In genomic region chr2:150999021-150999420, GRCm38 (mm10) we compare ENCODE assay signal across 18 mouse cellular contexts. TPM values are rescaled to one million over a fixed set of nuclear protein-coding genes. Genes with fewer than 3 reads are reported as not detected.
DNase-seq lines count a peak whose midpoint lies in the region; ATAC-seq and TF ChIP-seq lines count a peak whose summit lies in the region.
"Had no signal": no experiment of that assay in that cellular context is flagged by ENCODE, and none has a peak within 500 bp of the region (broad histone marks: within the 10 kb centered on the region; RNA-seq: fewer than 3 reads in every experiment).

No protein-coding gene starts in this region.

- H3K27ac ChIP-seq in heart, embryonic 13.5 days (replicated peaks): no peak overlapping the region
- no peak overlapping the region for H3K27ac ChIP-seq in limb, embryonic 14.5 days (replicated peaks; ENCODE audit: low read depth, low read length)
- H3K27ac ChIP-seq: embryonic facial prominence, embryonic 12.5 days; liver, embryonic 12.5 days had no signal

- ATAC-seq in heart, embryonic 13.5 days (ENCODE audit: extremely low read depth, insufficient number of reproducible peaks, low FRiP score, low TSS enrichment): no peak
- ATAC-seq in limb, embryonic 14.5 days (ENCODE audit: low FRiP score, low read depth): no peak
- ATAC-seq in cerebellum, adult (ENCODE audit: insufficient number of reproducible peaks, low FRiP score, low TSS enrichment): no peak
- no peak for ATAC-seq in activated CD4-positive, CD25-positive, alpha-beta regulatory T cell, adult 4 months
- ATAC-seq: liver, embryonic 12.5 days; Patski had no signal

- peaks cover 59% of the 10 kb centered on the region for H3K4me1 ChIP-seq in heart, embryonic 13.5 days
- H3K4me1 ChIP-seq in limb, embryonic 14.5 days (ENCODE audit: control insufficient read depth, insufficient read depth, low read length): peaks cover 4% of the 10 kb centered on the region
- H3K4me1 ChIP-seq: embryonic facial prominence, embryonic 12.5 days had no signal

- peak overlapping the region; percentile 47; the same call in 1 of the 2 replicates for H3K9ac ChIP-seq in heart, embryonic 13.5 days
- H3K9ac ChIP-seq in limb, embryonic 14.5 days (ENCODE audit: low read depth, low read length, severe bottlenecking): 0 out of 2 replicates have a peak overlapping the region, but pooled peaks have one; percentile 38
- H3K9ac ChIP-seq: embryonic facial prominence, embryonic 12.5 days; liver, embryonic 12.5 days had no signal

- no peak overlapping the region for H3K4me3 ChIP-seq in heart, embryonic 13.5 days
- no peak overlapping the region for H3K4me3 ChIP-seq in limb, embryonic 14.5 days (replicated peaks; ENCODE audit: low read length)
- H3K4me3 ChIP-seq: embryonic facial prominence, embryonic 12.5 days; liver, embryonic 12.5 days had no signal

- H3K36me3 ChIP-seq in heart, embryonic 13.5 days: no peaks in the 10 kb centered on the region
- no peaks in the 10 kb centered on the region for H3K36me3 ChIP-seq in limb, embryonic 14.5 days (ENCODE audit: control insufficient read depth, insufficient read depth, low read length)
- H3K36me3 ChIP-seq: embryonic facial prominence, embryonic 12.5 days had no signal

- no peak for TF ChIP-seq POLR2A in limb, embryonic 14.5 days (IDR thresholded peaks at IDR 0.05; ENCODE audit: borderline replicate concordance, extremely low read depth, insufficient read depth, insufficient read length)

- H3K27me3 ChIP-seq in heart, embryonic 13.5 days (replicated peaks): no peaks in the 10 kb centered on the region
- H3K27me3 ChIP-seq in limb, embryonic 14.5 days (ENCODE audit: control insufficient read depth, insufficient read depth, low read length): no peaks in the 10 kb centered on the region
- H3K27me3 ChIP-seq: embryonic facial prominence, embryonic 12.5 days; liver, embryonic 12.5 days; Patski had no signal

- no peaks in the 10 kb centered on the region for H3K9me3 ChIP-seq in heart, embryonic 13.5 days
- no peaks in the 10 kb centered on the region for H3K9me3 ChIP-seq in limb, embryonic 14.5 days (ENCODE audit: control insufficient read depth, low read length)
- H3K9me3 ChIP-seq: embryonic facial prominence, embryonic 12.5 days; liver, embryonic 12.5 days had no signal

- no peak overlapping the region for H3K4me2 ChIP-seq in heart, embryonic 13.5 days
- H3K4me2 ChIP-seq in limb, embryonic 14.5 days (replicated peaks; ENCODE audit: low read depth, low read length, severe bottlenecking): no peak overlapping the region
- H3K4me2 ChIP-seq: embryonic facial prominence, embryonic 12.5 days; liver, embryonic 12.5 days had no signal

- no peak for DNase-seq in heart, postnatal 25 days (ENCODE audit: low spot score)
- peak; percentile 14 for DNase-seq in 3T3-L1 (ENCODE audit: low read depth, low spot score)
- peak; percentile 74 for DNase-seq in embryo, embryonic 10.5 days (ENCODE audit: low spot score)
- no peak for DNase-seq in limb, embryonic 14.5 days (ENCODE audit: low spot score)
- DNase-seq in T-cell, adult 2 months (ENCODE audit: low spot score): no peak
- DNase-seq: adrenal gland, postnatal 36 days; cerebellum, adult 11-12 months; heart, postnatal 4 days; kidney, adult 8-10 months; lung, postnatal 4 days; thymus, adult 2 months had no signal

- 60% methylated on average over 3 of the region's 3 CpGs for WGBS in heart, embryonic 13.5 days
- 27% methylated on average over 3 of the region's 3 CpGs for WGBS in limb, embryonic 14.5 days

- intact Hi-C loops in heart, postnatal 25 days (cut with DNase I): no loop called here

RNA-seq across cellular contexts. Expression of gene Ninl, which starts 40.2 kb away (rescaled TPM):
- 5.3 and 5.8 TPM in 2 replicates for polyA plus RNA-seq in heart, embryonic 13.5 days (2015; fragmentation: Nextera tagmentation; extraction: Ambion mirVana)
- 1 to 10 TPM in 1 of 2 experiments, under 1 TPM in 1; 0.98 to 1.3 TPM for total RNA-seq in heart, postnatal 25 days (2021)
- 9.6 and 10.0 TPM in 2 replicates for polyA plus RNA-seq in limb, embryonic 14.5 days (2012; rRNA removed)
- 3.9 and 7.9 TPM in 2 replicates for polyA plus RNA-seq in limb, embryonic 14.5 days (2014; fragmentation: Nextera tagmentation; extraction: Ambion mirVana)
- not detected for polyA plus RNA-seq in activated CD4-positive, CD25-positive, alpha-beta regulatory T cell, adult 4 months (2017; shearing (Covaris generic))
- total RNA-seq: monocyte, adult 5-6 weeks had no signal

RNA-seq across cellular contexts. Expression of gene Nanp, which starts 40.2 kb away (rescaled TPM):
- polyA plus RNA-seq in heart, embryonic 13.5 days (2015; fragmentation: Nextera tagmentation; extraction: Ambion mirVana): 20.4 and 24.5 TPM in 2 replicates
- total RNA-seq in heart, postnatal 25 days (2021): 1 to 10 TPM; 1.9 to 2.1 TPM
- polyA plus RNA-seq in limb, embryonic 14.5 days (2012; rRNA removed): 13.2 and 16.4 TPM in 2 replicates
- polyA plus RNA-seq in limb, embryonic 14.5 days (2014; fragmentation: Nextera tagmentation; extraction: Ambion mirVana): 41.8 and 46.4 TPM in 2 replicates
- polyA plus RNA-seq in activated CD4-positive, CD25-positive, alpha-beta regulatory T cell, adult 4 months (2017; shearing (Covaris generic)): 10 to 100 TPM; 36.7 to 37.3 TPM

Comparison
In these comparisons a context has a peak if more than half of its experiments do, and no peak if none do; other contexts are left out.
1. DNase-seq: peak in 3T3-L1 (single experiment) and embryo, embryonic 10.5 days (single experiment); none in heart, postnatal 25 days (single experiment), limb, embryonic 14.5 days (single experiment) and T-cell, adult 2 months (single experiment).